Mouse (Mus musculus) embryonic fibroblast, embryonic 13.5 days (primary cell): ENCODE measurements at regions not wholly inside any gene's neighbourhood (a gene's known extent, or its start where the extent isn't known, plus 50 kb on each side); places are given as distances from the start of the nearest gene placed in this dataset.

Experiments used
- CTCF ChIP-seq: IDR thresholded peaks from 2 replicates; pipeline ENCODE4 v1.5.1; 2011; ENCODE audit warnings: mild to moderate bottlenecking, control low read depth, low read length, moderate library complexity, borderline replicate concordance; ENCODE audit not compliant: insufficient read depth
- POLR2A ChIP-seq: IDR thresholded peaks from 2 replicates; pipeline ENCODE4 v1.6.1; 2011; ENCODE audit warnings: low read depth, mild to moderate bottlenecking, control low read depth, low read length, moderate library complexity

GRCm38 (mm10) chr2:75457423-75457822 is 201.6 kb upstream of the Hnrnpa3 start:
- TF ChIP-seq CTCF (no peak), POLR2A (no peak)
